Mouse (Mus musculus): ENCODE data around the gene Cd200r4. TPM values are rescaled to one million over a fixed set of nuclear protein-coding genes. Genes with fewer than 3 reads are reported as not detected.
"Not testable (repeated sequence)": the region's sequence is repeated elsewhere in the genome, so short reads cannot be mapped to it uniquely, and the experiment has no call there.

Gene Cd200r4
- polyA plus RNA-seq, 1 experiment from 2014 or later, result not detected

- no peak for ATAC-seq
- WGBS, result 84% methylated on average over 17 of the region's 17 CpGs
- no peak overlapping the region for H3K27ac ChIP-seq (ENCODE audit: low read depth, low read length)
- H3K27me3 ChIP-seq (replicated peaks; ENCODE audit: control insufficient read depth, insufficient read depth, low read length), result no peaks in the 10 kb centered on the region
- no peak overlapping the region for H3K4me3 ChIP-seq (ENCODE audit: low read length)
- no peaks in the 10 kb centered on the region for H3K4me1 ChIP-seq (ENCODE audit: control insufficient read depth, insufficient read depth, low read depth, low read length)
- no peak overlapping the region for H3K4me2 ChIP-seq (ENCODE audit: low read length)
- no peaks in the 10 kb centered on the region for H3K9me3 ChIP-seq (ENCODE audit: control insufficient read depth, low read length)
- H3K36me3 ChIP-seq (ENCODE audit: control insufficient read depth, insufficient read depth, low read length), result no peaks in the 10 kb centered on the region
- no peak overlapping the region for H3K9ac ChIP-seq (ENCODE audit: low read depth, low read length)
Measured at GRCm38 (mm10) chr16:44778538-44779147, 32.9 kb upstream of the Cd200r4 start.

GRCm38 (mm10) chr16:44779494-44779893, 32.0 kb upstream of the Cd200r4 start:
- Histone ChIP-seq H3K27ac (ENCODE audit: low read depth, low read length) (no peak overlapping the region), H3K4me2 (ENCODE audit: low read length) (no peak overlapping the region), H3K4me1 (ENCODE audit: control insufficient read depth, insufficient read depth, low read depth, low read length) (no peaks in the 10 kb centered on the region), H3K9ac (ENCODE audit: low read depth, low read length) (no peak overlapping the region), H3K27me3 (replicated peaks; ENCODE audit: control insufficient read depth, insufficient read depth, low read length) (no peaks in the 10 kb centered on the region), H3K36me3 (ENCODE audit: control insufficient read depth, insufficient read depth, low read length) (no peaks in the 10 kb centered on the region), H3K9me3 (ENCODE audit: control insufficient read depth, low read length) (no peaks in the 10 kb centered on the region), H3K4me3 (ENCODE audit: low read length) (no peak overlapping the region)
- 90% methylated on average over 5 of the region's 5 CpGs for WGBS
- no peak for ATAC-seq

GRCm38 (mm10) chr16:44780751-44781150, 30.8 kb upstream of the Cd200r4 start:
- Histone ChIP-seq H3K27ac (ENCODE audit: low read depth, low read length) (no peak overlapping the region), H3K9ac (ENCODE audit: low read depth, low read length) (no peak overlapping the region), H3K27me3 (replicated peaks; ENCODE audit: control insufficient read depth, insufficient read depth, low read length) (no peaks in the 10 kb centered on the region), H3K4me1 (ENCODE audit: control insufficient read depth, insufficient read depth, low read depth, low read length) (no peaks in the 10 kb centered on the region), H3K4me2 (ENCODE audit: low read length) (no peak overlapping the region), H3K36me3 (ENCODE audit: control insufficient read depth, insufficient read depth, low read length) (no peaks in the 10 kb centered on the region), H3K4me3 (ENCODE audit: low read length) (no peak overlapping the region), H3K9me3 (ENCODE audit: control insufficient read depth, low read length) (no peaks in the 10 kb centered on the region)
- no peak for ATAC-seq
- 68% methylated on average over 4 of the region's 4 CpGs for WGBS

- no peak overlapping the region for H3K27ac ChIP-seq (ENCODE audit: low read depth, low read length)
- H3K4me1 ChIP-seq (ENCODE audit: control insufficient read depth, insufficient read depth, low read depth, low read length), result no peaks in the 10 kb centered on the region
- H3K4me3 ChIP-seq (ENCODE audit: low read length), result no peak overlapping the region
- H3K36me3 ChIP-seq (ENCODE audit: control insufficient read depth, insufficient read depth, low read length), result no peaks in the 10 kb centered on the region
- 96% methylated on average over 1 of the region's 1 CpGs for WGBS
- no peak for ATAC-seq
- H3K9me3 ChIP-seq (ENCODE audit: control insufficient read depth, low read length), result no peaks in the 10 kb centered on the region
- no peak overlapping the region for H3K9ac ChIP-seq (ENCODE audit: low read depth, low read length)
- H3K4me2 ChIP-seq (ENCODE audit: low read length), result no peak overlapping the region
- no peaks in the 10 kb centered on the region for H3K27me3 ChIP-seq (replicated peaks; ENCODE audit: control insufficient read depth, insufficient read depth, low read length)
Measured at GRCm38 (mm10) chr16:44786934-44787333, 24.6 kb upstream of the Cd200r4 start.

- no peak for ATAC-seq
- no peak overlapping the region for H3K4me3 ChIP-seq (ENCODE audit: low read length)
- H3K9me3 ChIP-seq (ENCODE audit: control insufficient read depth, low read length), result no peaks in the 10 kb centered on the region
- H3K27me3 ChIP-seq (replicated peaks; ENCODE audit: control insufficient read depth, insufficient read depth, low read length), result no peaks in the 10 kb centered on the region
- H3K4me1 ChIP-seq (ENCODE audit: control insufficient read depth, insufficient read depth, low read depth, low read length), result no peaks in the 10 kb centered on the region
- no peak overlapping the region for H3K4me2 ChIP-seq (ENCODE audit: low read length)
- H3K36me3 ChIP-seq (ENCODE audit: control insufficient read depth, insufficient read depth, low read length), result no peaks in the 10 kb centered on the region
- no peak overlapping the region for H3K27ac ChIP-seq (ENCODE audit: low read depth, low read length)
- H3K9ac ChIP-seq (ENCODE audit: low read depth, low read length), result no peak overlapping the region
Measured at GRCm38 (mm10) chr16:44794416-44794815, 17.1 kb upstream of the Cd200r4 start.

GRCm38 (mm10) chr16:44805976-44806375, 5.6 kb upstream of the Cd200r4 start:
- Histone ChIP-seq H3K36me3 (ENCODE audit: control insufficient read depth, insufficient read depth, low read length) (no peaks in the 10 kb centered on the region), H3K27me3 (replicated peaks; ENCODE audit: control insufficient read depth, insufficient read depth, low read length) (no peaks in the 10 kb centered on the region), H3K9me3 (ENCODE audit: control insufficient read depth, low read length) (no peaks in the 10 kb centered on the region), H3K4me2 (ENCODE audit: low read length) (no peak overlapping the region), H3K4me1 (ENCODE audit: control insufficient read depth, insufficient read depth, low read depth, low read length) (no peaks in the 10 kb centered on the region), H3K4me3 (ENCODE audit: low read length) (no peak overlapping the region), H3K9ac (ENCODE audit: low read depth, low read length) (no peak overlapping the region), H3K27ac (ENCODE audit: low read depth, low read length) (no peak overlapping the region)
- no peak for ATAC-seq

- H3K4me2 ChIP-seq (ENCODE audit: low read length); ATAC-seq; H3K36me3 ChIP-seq (ENCODE audit: control insufficient read depth, insufficient read depth, low read length); H3K4me1 ChIP-seq (ENCODE audit: control insufficient read depth, insufficient read depth, low read depth, low read length); H3K9me3 ChIP-seq (ENCODE audit: control insufficient read depth, low read length); H3K27me3 ChIP-seq (replicated peaks; ENCODE audit: control insufficient read depth, insufficient read depth, low read length); H3K27ac ChIP-seq (ENCODE audit: low read depth, low read length); H3K4me3 ChIP-seq (ENCODE audit: low read length); H3K9ac ChIP-seq (ENCODE audit: low read depth, low read length): not testable (repeated sequence)
- WGBS, result 92% methylated on average over 4 of the region's 4 CpGs
Measured at GRCm38 (mm10) chr16:44810223-44810622, 1.3 kb upstream of the Cd200r4 start.

GRCm38 (mm10) chr16:44812468-44813065, 1.0 kb downstream of the Cd200r4 start:
- H3K9me3 ChIP-seq (ENCODE audit: control insufficient read depth, low read length), result no peaks in the 10 kb centered on the region
- H3K4me1 ChIP-seq (ENCODE audit: control insufficient read depth, insufficient read depth, low read depth, low read length), result no peaks in the 10 kb centered on the region
- no peak overlapping the region for H3K27ac ChIP-seq (ENCODE audit: low read depth, low read length)
- H3K4me2 ChIP-seq (ENCODE audit: low read length), result no peak overlapping the region
- no peak overlapping the region for H3K9ac ChIP-seq (ENCODE audit: low read depth, low read length)
- 91% methylated on average over 6 of the region's 6 CpGs for WGBS
- H3K4me3 ChIP-seq (ENCODE audit: low read length), result no peak overlapping the region
- no peak for ATAC-seq
- H3K27me3 ChIP-seq (replicated peaks; ENCODE audit: control insufficient read depth, insufficient read depth, low read length), result no peaks in the 10 kb centered on the region
- H3K36me3 ChIP-seq (ENCODE audit: control insufficient read depth, insufficient read depth, low read length), result no peaks in the 10 kb centered on the region

- Histone ChIP-seq H3K9me3 (ENCODE audit: control insufficient read depth, low read length) (no peaks in the 10 kb centered on the region), H3K4me3 (ENCODE audit: low read length) (no peak overlapping the region), H3K4me1 (ENCODE audit: control insufficient read depth, insufficient read depth, low read depth, low read length) (no peaks in the 10 kb centered on the region), H3K4me2 (ENCODE audit: low read length) (no peak overlapping the region), H3K27me3 (replicated peaks; ENCODE audit: control insufficient read depth, insufficient read depth, low read length) (no peaks in the 10 kb centered on the region), H3K9ac (ENCODE audit: low read depth, low read length) (no peak overlapping the region), H3K36me3 (ENCODE audit: control insufficient read depth, insufficient read depth, low read length) (no peaks in the 10 kb centered on the region), H3K27ac (ENCODE audit: low read depth, low read length) (no peak overlapping the region)
- WGBS, result 39% methylated on average over 1 of the region's 1 CpGs
- no peak for ATAC-seq
Measured at GRCm38 (mm10) chr16:44818010-44818409, 6.5 kb downstream of the Cd200r4 start.

Measured in hindbrain, embryonic 16.5 days (tissue).